Mouse (Mus musculus) common myeloid progenitor, adult 5-6 weeks (primary cell): ENCODE data around the gene F13b. TPM values are rescaled to one million over a fixed set of nuclear protein-coding genes. Genes with fewer than 3 reads are reported as not detected.

Experiments used
- ATAC-seq: replicated peaks from 2 replicates; pipeline ENCODE4 v1.8.0; 2016; ENCODE audit warnings: low read depth, mild to moderate bottlenecking, moderate TSS enrichment, inconsistent platforms; ENCODE audit not compliant: poor library complexity, severe bottlenecking
- total RNA-seq: library from RNA; stranded (forward); fragments of 200-1000, 187-1606 nt; gene quantifications from 2 replicates; pipeline ENCODE4 v1.2.3, GENCODE M21; 2017

The F13b gene
- not detected in 2 replicates for total RNA-seq

- no peak for ATAC-seq
Observed at GRCm38 (mm10) chr1:139501258-139501752, at the start of gene F13b. TSS of gene F13b (plus strand) at chr1:139501702.

- peak; percentile 98 for ATAC-seq
Observed at GRCm38 (mm10) chr1:139454340-139455225, 46.9 kb upstream of the F13b start, which contains the start of gene Aspm. TSS of gene Aspm (plus strand) at chr1:139454772.

- peak; percentile 15 for ATAC-seq
Observed at GRCm38 (mm10) chr1:139455226-139455869, 46.2 kb upstream of the F13b start.

- ATAC-seq: peak; percentile 90
Observed at GRCm38 (mm10) chr1:139460807-139461206, 40.7 kb upstream of the F13b start.

GRCm38 (mm10) chr1:139465936-139466335 is 35.6 kb upstream of the F13b start:
- ATAC-seq: 0 out of 2 replicates have a peak, but pooled peaks have one; percentile 50

- ATAC-seq: no peak
Observed at GRCm38 (mm10) chr1:139478898-139479297, 22.6 kb upstream of the F13b start.

GRCm38 (mm10) chr1:139480246-139480645 is 21.3 kb upstream of the F13b start:
- ATAC-seq: no peak

- ATAC-seq: no peak
Observed at GRCm38 (mm10) chr1:139481146-139481545, 20.4 kb upstream of the F13b start.

- ATAC-seq: no peak
Observed at GRCm38 (mm10) chr1:139494630-139495029, 6.9 kb upstream of the F13b start.

- no peak for ATAC-seq
Observed at GRCm38 (mm10) chr1:139495408-139495807, 6.1 kb upstream of the F13b start.

GRCm38 (mm10) chr1:139496212-139496611 is 5.3 kb upstream of the F13b start:
- ATAC-seq: no peak

- ATAC-seq: no peak
Observed at GRCm38 (mm10) chr1:139499751-139500150, 1.8 kb upstream of the F13b start.

GRCm38 (mm10) chr1:139514556-139514955 is 13.1 kb downstream of the F13b start:
- no peak for ATAC-seq

GRCm38 (mm10) chr1:139548536-139548935 is 47.0 kb downstream of the F13b start:
- no peak for ATAC-seq

GRCm38 (mm10) chr1:139551311-139551710 is 49.8 kb downstream of the F13b start:
- ATAC-seq: no peak

- no peak for ATAC-seq
Observed at GRCm38 (mm10) chr1:139560024-139560423, 58.5 kb downstream of the F13b start, which contains the start of gene Cfhr1. TSS of gene Cfhr1 (minus strand) at chr1:139560272.

Other genes starting within 250 kb of the F13b start
- not detected in 2 replicates for gene Crb1, start 124.6 kb upstream of the F13b start, total RNA-seq
- gene Zbtb41, start 79.4 kb upstream of the F13b start, total RNA-seq: 21.2 and 28.9 TPM in 2 replicates
- 44.0 and 51.2 TPM in 2 replicates for gene Aspm, start 46.9 kb upstream of the F13b start, total RNA-seq
- not detected in 2 replicates for gene Cfhr1, start 58.6 kb downstream of the F13b start, total RNA-seq